Comparison of ENCODE assay signal across 8 mouse cellular contexts in genomic region chr11:90687040-90687439, GRCm38 (mm10). TPM values are rescaled to one million over a fixed set of nuclear protein-coding genes. Genes with fewer than 3 reads are reported as not detected.
DNase-seq lines count a peak whose midpoint lies in the region; ATAC-seq lines count a peak whose summit lies in the region.

No protein-coding gene starts in this region.

- no peaks in the 10 kb centered on the region for H3K9me3 ChIP-seq in kidney, embryonic 14.5 days (ENCODE audit: control insufficient read depth, low read length)
- no peaks in the 10 kb centered on the region for H3K9me3 ChIP-seq in embryonic facial prominence, embryonic 10.5 days
- H3K9me3 ChIP-seq in hindbrain, embryonic 14.5 days (ENCODE audit: control insufficient read depth, low read length) = no peaks in the 10 kb centered on the region
- H3K9me3 ChIP-seq in midbrain, embryonic 13.5 days = no peaks in the 10 kb centered on the region

- no peak for DNase-seq in kidney, postnatal 25 days
- DNase-seq in embryonic facial prominence, embryonic 10.5 days (ENCODE audit: low spot score) = no peak
- no peak for DNase-seq in hindbrain, embryonic 14.5 days (ENCODE audit: low spot score)
- no peak for DNase-seq in left cerebral cortex, postnatal 36 days (ENCODE audit: low spot score in 2 of 2)
- no peak for DNase-seq in ovary, postnatal 14 days (ENCODE audit: low spot score)

- under 1% methylated on average over 17 of the region's 17 CpGs for WGBS in kidney, embryonic 14.5 days
- WGBS in embryonic facial prominence, embryonic 10.5 days = under 1% methylated on average over 17 of the region's 17 CpGs
- 2% methylated on average over 17 of the region's 17 CpGs for WGBS in hindbrain, embryonic 14.5 days
- 2% methylated on average over 17 of the region's 17 CpGs for WGBS in midbrain, embryonic 13.5 days

- ATAC-seq in kidney, embryonic 14.5 days (ENCODE audit: low FRiP score, low TSS enrichment) = peak; percentile 28
- ATAC-seq in hindbrain, embryonic 14.5 days (ENCODE audit: low FRiP score) = peak; percentile 13; the same call in 1 of the 2 replicates
- peak; percentile 64 for ATAC-seq in midbrain, embryonic 13.5 days
- no peak for ATAC-seq in CD4-positive, CD25-positive, alpha-beta regulatory T cell, adult 4 months

- H3K4me1 ChIP-seq in kidney, embryonic 14.5 days (ENCODE audit: control insufficient read depth, insufficient read depth, low read length) = peaks cover 10% of the 10 kb centered on the region
- peaks cover 21% of the 10 kb centered on the region for H3K4me1 ChIP-seq in embryonic facial prominence, embryonic 10.5 days
- peaks cover 7% of the 10 kb centered on the region; the same call in 1 of the 2 replicates for H3K4me1 ChIP-seq in hindbrain, embryonic 14.5 days (replicated peaks; ENCODE audit: control insufficient read depth, insufficient read depth, low read length)
- H3K4me1 ChIP-seq in midbrain, embryonic 13.5 days (replicated peaks) = peaks cover 11% of the 10 kb centered on the region

- peaks cover 3% of the 10 kb centered on the region; the same call in 1 of the 2 replicates for H3K27me3 ChIP-seq in kidney, embryonic 14.5 days (ENCODE audit: control insufficient read depth, insufficient read depth, low read length)
- peaks cover 34% of the 10 kb centered on the region for H3K27me3 ChIP-seq in embryonic facial prominence, embryonic 10.5 days (replicated peaks; ENCODE audit: low read depth, poor library complexity, severe bottlenecking)
- peaks cover 6% of the 10 kb centered on the region; the same call in 1 of the 2 replicates for H3K27me3 ChIP-seq in hindbrain, embryonic 14.5 days (ENCODE audit: control insufficient read depth, insufficient read depth, low read length)
- peaks cover 24% of the 10 kb centered on the region for H3K27me3 ChIP-seq in midbrain, embryonic 13.5 days

- H3K4me2 ChIP-seq in kidney, embryonic 14.5 days (replicated peaks; ENCODE audit: low read depth, low read length) = peak overlapping the region; percentile 80
- H3K4me2 ChIP-seq in hindbrain, embryonic 14.5 days (replicated peaks) = peak overlapping the region; percentile 90
- H3K4me2 ChIP-seq in midbrain, embryonic 13.5 days (replicated peaks) = peak overlapping the region; percentile 81

- peak overlapping the region; percentile 58 for H3K4me3 ChIP-seq in kidney, embryonic 14.5 days (ENCODE audit: low read length)
- H3K4me3 ChIP-seq in embryonic facial prominence, embryonic 10.5 days = peak overlapping the region; percentile 73
- peak overlapping the region; percentile 62 for H3K4me3 ChIP-seq in hindbrain, embryonic 14.5 days (replicated peaks; ENCODE audit: low read length)
- H3K4me3 ChIP-seq in midbrain, embryonic 13.5 days (replicated peaks) = peak overlapping the region; percentile 47

- no peak overlapping the region for H3K27ac ChIP-seq in kidney, embryonic 14.5 days (ENCODE audit: low read depth, low read length)
- peak overlapping the region; percentile 81 for H3K27ac ChIP-seq in embryonic facial prominence, embryonic 10.5 days (replicated peaks)
- 0 out of 2 replicates have a peak overlapping the region, but pooled peaks have one; percentile 80 for H3K27ac ChIP-seq in hindbrain, embryonic 14.5 days
- H3K27ac ChIP-seq in midbrain, embryonic 13.5 days = no peak overlapping the region

- H3K36me3 ChIP-seq in kidney, embryonic 14.5 days (ENCODE audit: control insufficient read depth, insufficient read depth, low read length) = peaks cover 7% of the 10 kb centered on the region; the same call in 1 of the 2 replicates
- H3K36me3 ChIP-seq in embryonic facial prominence, embryonic 10.5 days (replicated peaks) = peaks cover 9% of the 10 kb centered on the region; the same call in 1 of the 2 replicates
- no peaks in the 10 kb centered on the region for H3K36me3 ChIP-seq in hindbrain, embryonic 14.5 days (replicated peaks; ENCODE audit: control insufficient read depth, insufficient read depth)
- H3K36me3 ChIP-seq in midbrain, embryonic 13.5 days = no peaks in the 10 kb centered on the region

- intact Hi-C loops in left cerebral cortex, postnatal 36 days (cut with DNase I) = no loop called here

- peak overlapping the region; percentile 59 for H3K9ac ChIP-seq in kidney, embryonic 14.5 days (ENCODE audit: low read depth, low read length)
- peak overlapping the region; percentile 66 for H3K9ac ChIP-seq in hindbrain, embryonic 14.5 days
- H3K9ac ChIP-seq in midbrain, embryonic 13.5 days (replicated peaks) = peak overlapping the region; percentile 64

RNA-seq across cellular contexts. Expression of gene Tom1l1, which starts 1.1 kb away (rescaled TPM):
- polyA plus RNA-seq in kidney, embryonic 14.5 days (2014; fragmentation: Nextera tagmentation; extraction: Ambion mirVana) = 26.5 and 36.6 TPM in 2 replicates
- 19.3 and 20.6 TPM in 2 replicates for polyA plus RNA-seq in embryonic facial prominence, embryonic 10.5 days (2016; fragmentation: Nextera tagmentation; extraction: Ambion mirVana)
- 24.6 and 27.1 TPM in 2 replicates for polyA plus RNA-seq in hindbrain, embryonic 14.5 days (2014; fragmentation: Nextera tagmentation; extraction: Ambion mirVana)
- polyA plus RNA-seq in midbrain, embryonic 13.5 days (2015; fragmentation: Nextera tagmentation; extraction: Ambion mirVana) = 12.8 and 13.1 TPM in 2 replicates
- polyA plus RNA-seq in CD4-positive, CD25-positive, alpha-beta regulatory T cell, adult 4 months (2017; shearing (Covaris generic)) = 1 to 10 TPM; 1.7 to 2.1 TPM
- 10 to 100 TPM; 28.3 to 30.2 TPM for total RNA-seq in left cerebral cortex, postnatal 36 days (2021)

RNA-seq across cellular contexts. Expression of gene Cox11, which starts 49.1 kb away (rescaled TPM):
- polyA plus RNA-seq in kidney, embryonic 14.5 days (2014; fragmentation: Nextera tagmentation; extraction: Ambion mirVana) = 30.4 and 33.5 TPM in 2 replicates
- 30.2 and 36.4 TPM in 2 replicates for polyA plus RNA-seq in embryonic facial prominence, embryonic 10.5 days (2016; fragmentation: Nextera tagmentation; extraction: Ambion mirVana)
- polyA plus RNA-seq in hindbrain, embryonic 14.5 days (2014; fragmentation: Nextera tagmentation; extraction: Ambion mirVana) = 28.4 and 31.5 TPM in 2 replicates
- 36.7 and 40.6 TPM in 2 replicates for polyA plus RNA-seq in midbrain, embryonic 13.5 days (2015; fragmentation: Nextera tagmentation; extraction: Ambion mirVana)
- polyA plus RNA-seq in CD4-positive, CD25-positive, alpha-beta regulatory T cell, adult 4 months (2017; shearing (Covaris generic)) = 10 to 100 TPM; 23.5 to 30.2 TPM
- total RNA-seq in left cerebral cortex, postnatal 36 days (2021) = 10 to 100 TPM; 29.2 to 30.5 TPM

RNA-seq across cellular contexts. Expression of gene Stxbp4, which starts 49.2 kb away (rescaled TPM):
- 25.7 and 29.3 TPM in 2 replicates for polyA plus RNA-seq in kidney, embryonic 14.5 days (2014; fragmentation: Nextera tagmentation; extraction: Ambion mirVana)
- polyA plus RNA-seq in embryonic facial prominence, embryonic 10.5 days (2016; fragmentation: Nextera tagmentation; extraction: Ambion mirVana) = 37.9 and 38.6 TPM in 2 replicates
- polyA plus RNA-seq in hindbrain, embryonic 14.5 days (2014; fragmentation: Nextera tagmentation; extraction: Ambion mirVana) = 18.8 and 19.4 TPM in 2 replicates
- polyA plus RNA-seq in midbrain, embryonic 13.5 days (2015; fragmentation: Nextera tagmentation; extraction: Ambion mirVana) = 28.5 and 31.4 TPM in 2 replicates
- 1 to 10 TPM; 4.5 to 5.3 TPM for polyA plus RNA-seq in CD4-positive, CD25-positive, alpha-beta regulatory T cell, adult 4 months (2017; shearing (Covaris generic))
- 10 to 100 TPM in 1 of 2 experiments, 1 to 10 TPM in 1; 9.4 to 12.7 TPM for total RNA-seq in left cerebral cortex, postnatal 36 days (2021)

Comparison
In these comparisons a context has a peak if more than half of its experiments do, and no peak if none do; other contexts are left out.
1. H3K27ac ChIP-seq: peak in embryonic facial prominence, embryonic 10.5 days (single experiment) and hindbrain, embryonic 14.5 days (single experiment); none in kidney, embryonic 14.5 days (single experiment) and midbrain, embryonic 13.5 days (single experiment).
2. Peak in every context shown above with its lines, with median percentiles within 50 percentile points of each other: H3K4me2 ChIP-seq, H3K4me3 ChIP-seq and H3K9ac ChIP-seq.